Mouse (Mus musculus) adrenal gland, adult 18-20 months (tissue): ENCODE measurements around the gene Epas1. TPM values are rescaled to one million over a fixed set of nuclear protein-coding genes. Genes with fewer than 3 reads are reported as not detected.

Experiments used
- total RNA-seq, 2 experiments: library from RNA; stranded (reverse); gene quantifications; 1 replicate in 1 of 2; 2 replicates in 1 of 2; pipeline ENCODE4 v1.2.3; 2021

Gene Epas1
- total RNA-seq, 2 experiments from 2014 or later: 176 to 200 TPM

Other genes with a start within 250 kb of the Epas1 start
- under 1 TPM in 1 of 2 experiments, not detected in 1; 0.19 TPM for gene Gm10309, start 248.5 kb upstream of the Epas1 start, total RNA-seq
- not detected for gene Tmem247, start 163.6 kb downstream of the Epas1 start, total RNA-seq
- not detected for gene Atp6v1e2, start 194.2 kb downstream of the Epas1 start, total RNA-seq
- 100 to 1,000 TPM; 106 to 145 TPM for gene Rhoq, start 209.4 kb downstream of the Epas1 start, total RNA-seq